Mouse (Mus musculus): ENCODE results near the gene Krtap4-13.
"Not testable (repeated sequence)": the region's sequence is repeated elsewhere in the genome, so short reads cannot be mapped to it uniquely, and the experiment has no call there.

Gene Krtap4-13

GRCm38 (mm10) chr11:99809792-99810191 lies at the start of gene Krtap4-13:
TSS of gene Krtap4-13 (minus strand) at chr11:99809892.
- DNase-seq, result not testable (repeated sequence)

GRCm38 (mm10) chr11:99858761-99859160 lies 49.1 kb upstream of the Krtap4-13 start:
- DNase-seq, result no peak

GRCm38 (mm10) chr11:99857617-99858016 lies 47.9 kb upstream of the Krtap4-13 start, which contains the start of gene Gm11568:
TSS of gene Gm11568 (plus strand) at chr11:99857917.
- no peak for DNase-seq

- no peak for DNase-seq
These were observed 44.4 kb upstream of the Krtap4-13 start for GRCm38 (mm10) chr11:99854121-99854520.

GRCm38 (mm10) chr11:99851508-99851907 lies 41.8 kb upstream of the Krtap4-13 start, which contains the start of gene Krtap4-16:
TSS of gene Krtap4-16 (minus strand) at chr11:99851608.
- no peak for DNase-seq

- no peak for DNase-seq
These were observed 37.1 kb upstream of the Krtap4-13 start for GRCm38 (mm10) chr11:99846746-99847145.

- DNase-seq, result no peak
These were observed 32.5 kb upstream of the Krtap4-13 start for GRCm38 (mm10) chr11:99842185-99842584.

GRCm38 (mm10) chr11:99837966-99838365 lies 28.3 kb upstream of the Krtap4-13 start, which contains the start of gene 2300003K06Rik:
TSS of gene 2300003K06Rik (minus strand) at chr11:99838066.
- no peak for DNase-seq

GRCm38 (mm10) chr11:99815566-99815965 lies 5.9 kb upstream of the Krtap4-13 start, which contains the start of gene Gm11564:
TSS of gene Gm11564 (minus strand) at chr11:99815666.
- DNase-seq, result not testable (repeated sequence)

GRCm38 (mm10) chr11:99804346-99804745 lies 5.3 kb downstream of the Krtap4-13 start, which contains the start of gene Gm11554:
TSS of gene Gm11554 (minus strand) at chr11:99804446.
- not testable (repeated sequence) for DNase-seq

- DNase-seq, result not testable (repeated sequence)
These were observed 10.9 kb downstream of the Krtap4-13 start, which contains the start of gene Gm11569 for GRCm38 (mm10) chr11:99798832-99799231. TSS of gene Gm11569 (minus strand) at chr11:99798932.

- DNase-seq, result no peak
These were observed 16.3 kb downstream of the Krtap4-13 start, which contains the start of gene Gm11596 for GRCm38 (mm10) chr11:99793367-99793766. TSS of gene Gm11596 (minus strand) at chr11:99793467.

GRCm38 (mm10) chr11:99784900-99785299 lies 24.8 kb downstream of the Krtap4-13 start, which contains the start of gene Krtap4-9:
TSS of gene Krtap4-9 (plus strand) at chr11:99785200.
- DNase-seq, result not testable (repeated sequence)

GRCm38 (mm10) chr11:99780604-99781003 lies 29.1 kb downstream of the Krtap4-13 start, which contains the start of gene Krtap4-8:
TSS of gene Krtap4-8 (minus strand) at chr11:99780704.
- DNase-seq, result no peak

GRCm38 (mm10) chr11:99778401-99778800 lies 31.3 kb downstream of the Krtap4-13 start:
- no peak for DNase-seq

GRCm38 (mm10) chr11:99772813-99773212 lies 36.9 kb downstream of the Krtap4-13 start, which contains the start of gene Gm11595:
TSS of gene Gm11595 (minus strand) at chr11:99772913.
- not testable (repeated sequence) for DNase-seq

- DNase-seq, result no peak
These were observed 41.3 kb downstream of the Krtap4-13 start for GRCm38 (mm10) chr11:99768410-99768809.
